Mouse (Mus musculus): ENCODE measurements around the gene Ptpn5. TPM values are rescaled to one million over a fixed set of nuclear protein-coding genes. Genes with fewer than 3 reads are reported as not detected.

Ptpn5 gene
- not detected for total RNA-seq (2021)
- long read RNA-seq, experiment 1, result 0 reads
- long read RNA-seq, experiment 2, result 0 reads

- DNase-seq, result no peak
Observed at GRCm38 (mm10) chr7:47133331-47133730, at the start of gene Ptpn5. Gene Ptpn5, minus strand, starts transcription at chr7:47133684.

- no peak for DNase-seq
Observed at GRCm38 (mm10) chr7:47170814-47171213, 37.3 kb upstream of the Ptpn5 start.

GRCm38 (mm10) chr7:47165028-47165427, 31.5 kb upstream of the Ptpn5 start:
- no peak for DNase-seq

- DNase-seq, result no peak
Observed at GRCm38 (mm10) chr7:47163203-47163602, 29.7 kb upstream of the Ptpn5 start.

GRCm38 (mm10) chr7:47158451-47158850, 25.0 kb upstream of the Ptpn5 start:
- no peak for DNase-seq

- DNase-seq, result no peak
Observed at GRCm38 (mm10) chr7:47157743-47158142, 24.3 kb upstream of the Ptpn5 start.

- DNase-seq, result no peak
Observed at GRCm38 (mm10) chr7:47155849-47156248, 22.4 kb upstream of the Ptpn5 start.

GRCm38 (mm10) chr7:47155396-47155795, 21.9 kb upstream of the Ptpn5 start:
- DNase-seq, result no peak

- peak; percentile 30 to 71 for DNase-seq
Observed at GRCm38 (mm10) chr7:47150420-47151061, 17.1 kb upstream of the Ptpn5 start.

- no peak for DNase-seq
Observed at GRCm38 (mm10) chr7:47148298-47148697, 14.8 kb upstream of the Ptpn5 start.

GRCm38 (mm10) chr7:47146034-47146812, 12.7 kb upstream of the Ptpn5 start:
- peak in 1 of 2 experiments; percentile 22 for DNase-seq

GRCm38 (mm10) chr7:47144299-47144698, 10.8 kb upstream of the Ptpn5 start:
- no peak for DNase-seq

GRCm38 (mm10) chr7:47139823-47140325, 6.4 kb upstream of the Ptpn5 start:
- DNase-seq, result no peak

GRCm38 (mm10) chr7:47134570-47134969, 1.1 kb upstream of the Ptpn5 start:
- no peak for DNase-seq

- no peak for DNase-seq
Observed at GRCm38 (mm10) chr7:47132931-47133260, 588 bp downstream of the Ptpn5 start.

GRCm38 (mm10) chr7:47132180-47132930, 1.1 kb downstream of the Ptpn5 start:
- DNase-seq, result no peak

GRCm38 (mm10) chr7:47131840-47132179, 1.7 kb downstream of the Ptpn5 start:
- DNase-seq, result no peak

GRCm38 (mm10) chr7:47131258-47131657, 2.2 kb downstream of the Ptpn5 start:
- DNase-seq, result no peak

GRCm38 (mm10) chr7:47122026-47122425, 11.5 kb downstream of the Ptpn5 start:
- no peak for DNase-seq

GRCm38 (mm10) chr7:47116666-47117065, 16.8 kb downstream of the Ptpn5 start:
- DNase-seq, result no peak

- DNase-seq, result no peak
Observed at GRCm38 (mm10) chr7:47115491-47115890, 18.0 kb downstream of the Ptpn5 start.

- no peak for DNase-seq
Observed at GRCm38 (mm10) chr7:47113383-47113782, 20.1 kb downstream of the Ptpn5 start.

GRCm38 (mm10) chr7:47112036-47112435, 21.4 kb downstream of the Ptpn5 start:
- DNase-seq, result no peak
